Mouse (Mus musculus) heart, adult 18-20 months (tissue): ENCODE data around the gene Fkbp2. TPM values are rescaled to one million over a fixed set of nuclear protein-coding genes. Genes with fewer than 3 reads are reported as not detected.
A peak's percentile ranks its signal among the peaks of the same experiment; 100 is the strongest.

Source experiments
- DNase-seq, 2 experiments: peaks; one replicate each; pipeline ENCODE4 v3.0.0; 2021 to 2022; ENCODE audit warnings: mixed read lengths in 1 of 2
- long read RNA-seq, 2 experiments: library from polyadenylated mRNA; stranded (forward); transcript quantifications; one replicate each; pipeline ENCODE4 v2.0.0; 2021
- total RNA-seq, 2 experiments: library from RNA; stranded (reverse); gene quantifications; 2 replicates each; pipeline ENCODE4 v1.2.3; 2021

The Fkbp2 gene
- total RNA-seq, result 10 to 100 TPM; 18.9 to 19.1 TPM
- long read RNA-seq, experiment 1, transcript Fkbp2-202 (6 exons, 664 nt), result minor isoform, 10 of 25 reads
- long read RNA-seq, experiment 1, transcript Fkbp2-201 (6 exons, 642 nt), result major isoform, 11 of 25 reads
- long read RNA-seq, experiment 1, partial matches to known transcripts, result 2 of 25 reads
- long read RNA-seq, experiment 1, other reads (novel, unspliced or antisense), result 2 of 25 reads
- long read RNA-seq, experiment 2, transcript Fkbp2-201 (6 exons, 642 nt), result major isoform, 8 of 23 reads
- long read RNA-seq, experiment 2, transcript Fkbp2-202 (6 exons, 664 nt), result minor isoform, 6 of 23 reads
- long read RNA-seq, experiment 2, partial matches to known transcripts, result 2 of 23 reads
- long read RNA-seq, experiment 2, other reads (novel, unspliced or antisense), result 7 of 23 reads

GRCm38 (mm10) chr19:6980381-6981093 lies at the start of gene Fkbp2:
Gene Fkbp2, minus strand, starts transcription at chr19:6980501.
- peak; percentile 99 for DNase-seq

GRCm38 (mm10) chr19:7029531-7029930 lies 49.2 kb upstream of the Fkbp2 start:
- no peak for DNase-seq

DNA sequence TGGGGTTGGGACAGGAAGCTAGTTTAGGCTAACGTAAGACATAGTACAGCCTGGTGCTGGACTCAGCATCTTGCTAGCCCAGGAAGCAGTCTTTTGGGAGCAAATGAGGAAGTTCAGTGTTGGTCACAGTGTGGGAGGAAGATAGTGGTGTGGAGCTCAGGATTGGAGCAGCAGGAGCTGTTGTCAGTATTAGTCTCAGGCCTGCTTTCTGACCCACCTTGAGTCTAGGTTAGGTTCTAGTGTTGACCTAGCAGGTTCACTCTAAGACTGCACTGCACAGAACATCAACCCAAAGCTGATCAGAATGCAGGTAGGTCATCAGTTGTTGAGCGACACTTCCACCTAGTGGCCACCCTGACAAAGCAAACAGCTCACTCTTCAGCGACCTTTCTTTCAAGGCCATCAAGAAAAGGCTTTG lies 39.9 kb upstream of the Fkbp2 start:
- peak; percentile 65 to 72 for DNase-seq

DNA sequence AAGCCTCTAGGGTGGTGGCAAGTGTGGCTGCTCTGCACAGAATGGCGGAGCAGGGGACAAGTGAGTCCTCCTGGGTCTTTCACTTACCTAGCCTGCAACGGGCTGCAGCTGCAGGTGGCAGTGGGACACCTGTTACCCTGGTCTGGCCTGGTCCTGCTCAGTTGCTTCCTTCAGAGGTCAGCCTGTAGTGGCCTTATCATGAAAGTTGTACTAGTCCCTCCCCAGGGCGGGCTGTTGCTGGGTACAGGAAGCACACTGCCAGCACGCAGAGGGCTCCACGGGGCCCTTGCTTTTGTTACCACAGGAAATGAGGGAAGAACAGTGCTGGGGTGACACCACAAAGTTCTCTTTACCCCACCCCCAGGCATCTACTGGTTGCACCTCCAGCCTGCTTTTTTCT lies 38.9 kb upstream of the Fkbp2 start, which contains the start of gene Fermt3:
Gene Fermt3 (minus strand): TSS at position 279 of the 400 bp plus-strand sequence.
- peak; percentile 52 to 82 for DNase-seq

- DNase-seq, result peak in 1 of 2 experiments; percentile 11
Observed at GRCm38 (mm10) chr19:7018546-7018945, 38.2 kb upstream of the Fkbp2 start.

- peak; percentile 24 to 46 for DNase-seq
Observed at GRCm38 (mm10) chr19:7017541-7018457, 37.5 kb upstream of the Fkbp2 start.

GRCm38 (mm10) chr19:7014481-7015135 lies 34.3 kb upstream of the Fkbp2 start:
- DNase-seq, result no peak

DNA sequence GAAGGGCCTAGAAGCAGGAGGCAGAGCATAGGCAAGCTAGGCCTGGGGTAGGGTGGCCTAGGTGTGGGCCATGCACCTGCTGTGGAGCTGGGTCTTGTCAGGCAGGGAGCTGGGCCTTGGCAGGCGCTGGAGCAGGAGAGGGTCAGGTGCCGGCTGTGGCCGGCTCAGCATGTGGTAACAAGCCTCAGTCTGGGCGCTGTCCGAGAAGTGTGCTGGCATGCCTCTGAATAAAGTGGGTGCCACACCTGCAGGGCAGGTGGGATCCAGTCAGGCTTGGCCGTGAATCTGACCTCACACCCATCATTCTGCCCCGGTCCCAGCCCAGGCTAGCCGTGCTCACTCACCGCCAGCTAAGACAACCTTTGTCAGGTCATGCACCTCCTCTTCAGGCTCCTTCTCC lies 33.7 kb upstream of the Fkbp2 start:
- no peak for DNase-seq

- no peak for DNase-seq
Observed at GRCm38 (mm10) chr19:7012426-7012825, 32.1 kb upstream of the Fkbp2 start.

GRCm38 (mm10) chr19:7006892-7007593 lies 26.7 kb upstream of the Fkbp2 start:
- DNase-seq, result no peak

GRCm38 (mm10) chr19:6999360-7000063 lies 19.2 kb upstream of the Fkbp2 start:
- no peak for DNase-seq

GRCm38 (mm10) chr19:6997721-6998290 lies 17.5 kb upstream of the Fkbp2 start:
- DNase-seq, result no peak

DNA sequence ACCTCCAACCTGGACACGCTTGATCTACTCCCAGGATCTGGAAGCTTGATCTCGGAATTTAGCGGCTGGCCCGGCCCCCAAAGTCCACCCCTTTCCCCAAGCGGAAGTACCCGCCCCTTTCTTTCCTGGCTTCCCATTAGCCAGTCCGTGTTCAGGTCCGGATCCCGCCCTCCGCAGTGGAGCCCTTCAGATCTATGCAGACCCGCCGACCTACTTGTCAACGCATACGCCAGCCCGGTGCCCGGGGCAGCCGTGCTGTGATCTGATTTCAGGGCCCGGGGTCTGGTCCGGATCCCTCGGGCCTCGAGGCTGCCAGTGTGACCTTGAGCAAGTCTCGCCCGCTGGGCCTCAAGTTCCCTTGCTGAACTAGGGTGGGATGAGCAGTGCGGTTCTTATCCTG lies 15.7 kb upstream of the Fkbp2 start, which contains the start of the genes Nudt22 and Trpt1:
Gene Nudt22 (minus strand): TSS at position 112 of the 400 bp plus-strand sequence.
Gene Trpt1 (plus strand): TSS at position 126 of the 400 bp plus-strand sequence.
- peak; percentile 94 to 95 for DNase-seq

DNA sequence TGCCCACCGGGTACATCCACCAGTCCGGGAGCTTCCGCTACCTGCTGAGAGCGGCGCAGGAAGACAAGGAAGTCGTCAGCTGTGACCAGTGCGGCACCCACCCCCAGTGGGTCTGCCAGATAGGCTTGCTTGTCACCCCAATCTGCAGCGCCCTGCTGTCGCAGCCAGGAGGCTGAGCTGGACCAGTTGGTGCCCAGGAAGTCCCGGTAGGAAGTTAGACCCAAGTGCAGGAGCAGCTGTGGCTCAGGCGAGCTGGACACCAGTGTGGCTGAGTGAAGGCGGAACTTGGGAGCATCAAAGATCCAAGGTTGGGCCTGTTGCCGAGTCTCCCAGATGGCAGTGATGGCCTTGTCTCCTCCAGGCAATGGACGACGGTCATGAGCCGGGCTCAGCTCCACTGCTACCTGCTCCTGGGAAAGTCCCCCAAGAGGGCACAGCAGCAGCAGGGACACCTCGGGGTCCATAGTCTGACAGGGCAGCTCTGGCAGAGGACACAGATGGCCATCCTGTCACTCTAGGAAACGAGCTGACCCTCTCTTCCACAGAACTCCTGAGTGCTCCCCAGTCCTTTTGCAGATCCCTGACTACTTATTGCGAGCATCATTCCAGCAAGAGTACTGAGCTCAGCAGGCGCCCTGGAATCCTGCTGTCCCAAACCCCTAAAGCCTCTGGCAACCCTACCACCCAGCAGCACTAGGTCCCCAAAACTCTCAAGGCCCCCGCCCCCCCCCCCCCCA lies 15.1 kb upstream of the Fkbp2 start:
- peak in 1 of 2 experiments; percentile 43 for DNase-seq

DNA sequence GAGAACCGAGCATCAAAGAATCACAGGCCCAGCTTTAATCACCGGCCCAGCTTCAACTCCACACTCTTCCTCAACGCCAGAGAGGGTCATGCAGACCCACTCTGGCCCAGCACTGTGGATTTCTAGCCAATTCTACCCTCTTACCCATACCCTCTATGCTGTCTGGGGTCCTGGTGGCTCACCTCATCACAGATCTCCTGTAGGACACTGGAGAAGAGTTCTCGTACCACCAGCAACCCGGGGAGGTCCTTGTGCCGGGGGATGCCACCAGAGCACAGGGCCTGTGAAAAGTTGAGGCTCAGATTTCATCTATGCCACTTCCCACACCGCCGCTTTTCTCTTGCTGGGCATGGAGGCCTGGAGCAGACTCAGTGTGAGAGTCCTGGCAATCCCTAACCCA lies 14.2 kb upstream of the Fkbp2 start:
- DNase-seq, result no peak

DNA sequence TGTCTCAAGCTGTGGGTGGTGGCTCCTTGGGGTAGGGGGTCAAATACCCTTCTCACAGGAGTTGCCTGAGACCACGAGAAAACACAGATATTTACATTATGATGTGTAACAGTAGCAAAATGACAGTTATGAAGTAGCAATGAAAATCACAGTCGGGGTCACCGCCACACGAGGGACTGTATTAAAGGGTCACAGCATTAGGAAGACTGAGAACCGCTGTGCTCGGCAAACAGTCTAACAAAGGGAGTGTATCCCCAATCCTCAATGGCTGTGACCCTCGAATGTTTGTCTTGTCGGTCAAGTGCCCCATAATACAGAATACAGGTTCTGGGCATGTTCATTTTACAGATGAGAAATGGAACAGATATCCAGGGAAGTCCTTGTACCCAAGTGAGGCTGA lies 13.7 kb upstream of the Fkbp2 start:
- DNase-seq, result no peak

- DNase-seq, result no peak
Observed at GRCm38 (mm10) chr19:6993011-6993770, 12.9 kb upstream of the Fkbp2 start.
